Mouse (Mus musculus) cerebellum, adult 11-12 months (tissue): Measurements from ENCODE around the gene Olfr324.
A peak's percentile ranks its signal among the peaks of the same experiment; 100 is the strongest.

Experiments used
- DNase-seq: peaks from one replicate; pipeline ENCODE4 v3.0.0; 2022

Olfr324 gene

DNA sequence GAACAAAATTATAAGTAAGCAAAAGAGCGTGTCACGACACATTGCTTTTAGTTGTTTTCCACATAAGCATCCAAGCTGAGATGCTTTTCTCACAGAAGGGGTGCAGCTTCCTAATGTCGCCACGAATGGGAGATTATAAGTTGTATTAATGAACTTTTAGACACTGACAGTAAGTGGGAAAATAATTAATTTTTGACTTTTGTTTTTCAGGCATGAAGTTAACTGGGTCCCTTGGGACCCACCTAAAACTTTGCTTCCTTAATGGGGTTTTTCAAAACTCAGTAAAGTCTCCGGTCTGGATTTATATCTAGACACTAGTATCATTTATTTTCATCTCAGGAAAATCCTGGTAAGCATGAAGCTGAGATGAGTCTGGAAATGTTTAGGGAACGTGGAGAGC, at the start of gene Olfr324:
Gene Olfr324, plus strand, starts transcription at position 301 of the 400 bp plus-strand sequence.
- no peak for DNase-seq

DNA sequence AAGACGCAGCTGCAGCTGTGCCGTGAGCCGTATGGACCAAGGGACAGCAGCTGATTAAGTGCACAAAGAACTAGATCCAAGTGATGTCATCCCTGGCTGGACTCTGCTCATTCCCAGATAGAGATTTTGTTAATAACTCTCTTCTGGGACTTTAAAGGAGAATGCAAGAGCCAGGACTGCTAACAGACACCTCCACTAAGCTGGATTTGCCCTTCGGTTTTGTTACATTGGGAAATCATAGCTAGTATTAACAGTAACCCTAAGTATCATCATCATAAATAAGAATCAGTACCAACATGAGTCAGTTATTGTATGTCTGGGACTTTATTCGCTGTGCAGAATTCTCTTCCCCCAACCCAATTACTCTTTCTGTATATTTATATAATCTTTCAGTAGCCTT, 48.6 kb upstream of the Olfr324 start, which contains the start of gene Olfr329-ps:
Gene Olfr329-ps, minus strand, starts transcription at position 101 of the 400 bp plus-strand sequence.
- DNase-seq = no peak

DNA sequence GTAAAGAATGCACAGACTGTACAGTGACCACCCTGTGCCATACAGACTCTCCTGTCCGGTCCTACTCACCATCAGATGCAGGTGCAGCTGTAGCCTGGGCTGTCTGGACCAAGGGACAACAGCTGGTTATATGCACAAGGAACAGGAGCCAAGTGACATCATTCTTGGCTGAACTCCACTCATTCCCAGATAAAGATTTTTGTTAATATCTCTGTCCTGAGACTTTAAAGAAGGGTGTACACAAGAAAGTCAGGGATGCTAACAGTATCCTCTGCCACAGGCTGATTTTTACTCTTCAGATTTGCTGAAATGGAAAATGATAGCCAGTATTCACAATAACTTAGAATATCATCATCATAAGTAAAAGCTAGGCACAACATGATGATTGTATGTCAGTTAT, 39.4 kb upstream of the Olfr324 start, which contains the start of gene Olfr328:
Gene Olfr328, minus strand, starts transcription at position 101 of the 400 bp plus-strand sequence.
- no peak for DNase-seq

DNA sequence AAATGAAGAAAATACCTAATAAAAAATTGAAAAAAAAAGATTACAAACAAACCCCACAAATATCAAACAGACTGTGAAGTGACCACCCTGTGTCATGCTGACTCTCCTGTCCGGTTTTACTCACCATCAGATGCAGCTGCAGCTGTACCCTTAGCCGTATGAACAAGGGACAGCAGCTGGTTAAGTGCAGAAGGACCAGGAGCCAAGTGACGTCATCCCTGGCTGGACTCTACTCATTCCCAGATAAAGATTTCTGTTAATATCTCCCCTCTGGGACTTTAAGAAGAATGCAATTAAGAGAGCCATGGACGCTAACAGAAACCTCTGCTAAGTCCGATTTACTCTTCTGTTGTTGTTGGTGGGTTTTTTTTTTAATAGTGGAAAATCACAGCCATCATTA, 24.5 kb upstream of the Olfr324 start, which contains the start of gene Olfr224:
Gene Olfr224, minus strand, starts transcription at position 149 of the 400 bp plus-strand sequence.
- DNase-seq = no peak

DNA sequence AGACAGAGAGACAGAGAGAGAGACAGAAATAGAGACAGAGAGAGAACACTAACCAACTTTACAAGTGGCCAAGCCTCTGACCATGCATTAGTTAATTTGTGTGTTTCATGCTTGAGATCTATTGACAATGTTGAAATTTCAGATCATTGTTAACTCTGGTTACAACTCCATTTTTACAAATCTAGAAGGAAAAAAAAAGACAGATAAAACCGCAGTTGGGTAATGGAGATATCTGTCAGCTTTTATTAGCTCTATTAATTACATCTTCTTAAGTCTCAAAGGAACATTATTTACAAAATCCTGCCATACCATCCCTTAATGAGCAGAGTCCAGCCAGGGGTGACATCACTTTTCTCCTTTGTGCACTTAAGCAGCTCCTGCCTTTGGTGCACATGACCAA, 17.5 kb upstream of the Olfr324 start, which contains the start of gene Olfr325:
Gene Olfr325, plus strand, starts transcription at position 301 of the 400 bp plus-strand sequence.
- DNase-seq = no peak

DNA sequence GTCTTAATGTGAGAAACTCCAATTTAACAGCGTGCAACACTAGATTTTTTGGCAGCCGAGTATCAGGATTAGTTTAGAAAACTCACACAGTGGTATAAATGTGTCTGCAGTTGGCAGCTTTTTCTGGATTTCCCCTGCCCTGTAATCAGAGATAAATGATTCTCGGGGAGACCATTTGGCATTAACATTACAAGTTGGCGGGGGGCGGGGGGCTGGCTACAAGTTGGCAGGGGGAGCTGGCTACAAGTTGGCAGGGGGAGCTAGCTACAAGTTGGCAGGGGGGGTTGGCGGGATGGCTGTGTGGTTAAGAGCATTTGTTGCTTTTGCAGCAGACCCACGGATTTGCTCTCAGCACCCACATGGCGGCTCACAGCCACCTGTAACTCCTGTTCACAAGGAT, 16.3 kb upstream of the Olfr324 start:
- no peak for DNase-seq

DNA sequence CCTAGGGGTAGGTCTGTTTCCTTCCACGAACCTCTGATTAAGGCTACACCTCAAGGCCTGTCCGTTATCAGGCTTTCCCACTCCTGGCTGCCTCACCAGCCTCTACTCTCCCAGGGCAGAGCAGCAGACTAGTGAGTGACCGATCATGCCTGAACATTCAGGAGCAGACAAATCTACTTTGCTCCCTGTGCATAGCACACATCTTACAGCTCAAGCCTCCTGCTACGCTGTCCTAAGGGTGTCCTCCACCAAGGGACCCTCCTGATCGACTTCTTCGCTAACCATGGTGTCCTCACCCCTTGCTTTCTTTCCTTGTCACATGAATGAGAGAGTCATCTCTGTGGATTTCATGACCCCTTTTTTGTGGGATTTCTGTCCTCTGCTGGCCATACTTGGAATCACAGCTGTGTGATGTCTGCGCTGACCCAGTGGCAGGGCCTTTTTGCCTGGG, 7.0 kb upstream of the Olfr324 start:
- DNase-seq = no peak

DNA sequence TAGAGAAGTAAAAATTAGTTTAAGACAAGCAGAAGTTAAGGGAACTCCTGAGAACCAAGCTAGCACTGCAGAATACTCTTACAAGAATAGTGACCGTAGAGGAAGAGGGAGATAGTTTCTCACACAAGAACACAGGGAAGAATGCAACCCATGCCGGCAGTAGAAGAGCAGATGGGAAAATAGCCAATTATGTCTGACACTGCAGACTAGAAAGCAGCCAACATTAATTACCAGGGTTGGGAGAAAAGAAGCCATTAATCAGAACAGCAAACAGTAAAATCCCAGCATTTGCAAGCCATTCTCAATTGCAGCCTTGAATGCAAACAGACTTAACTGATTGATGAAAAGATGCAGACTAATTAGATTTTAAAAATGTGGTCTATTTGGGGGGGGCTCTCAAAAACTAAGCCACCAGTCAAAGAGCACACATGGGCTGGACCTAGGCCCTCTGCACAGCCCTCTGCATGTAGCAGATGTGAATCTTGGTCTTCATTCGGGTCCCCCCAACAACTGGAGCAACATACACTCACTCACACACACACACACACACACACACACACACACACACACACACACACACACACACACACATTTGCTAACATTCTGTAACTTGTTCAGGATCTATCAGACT, 6.2 kb upstream of the Olfr324 start:
- no peak for DNase-seq

DNA sequence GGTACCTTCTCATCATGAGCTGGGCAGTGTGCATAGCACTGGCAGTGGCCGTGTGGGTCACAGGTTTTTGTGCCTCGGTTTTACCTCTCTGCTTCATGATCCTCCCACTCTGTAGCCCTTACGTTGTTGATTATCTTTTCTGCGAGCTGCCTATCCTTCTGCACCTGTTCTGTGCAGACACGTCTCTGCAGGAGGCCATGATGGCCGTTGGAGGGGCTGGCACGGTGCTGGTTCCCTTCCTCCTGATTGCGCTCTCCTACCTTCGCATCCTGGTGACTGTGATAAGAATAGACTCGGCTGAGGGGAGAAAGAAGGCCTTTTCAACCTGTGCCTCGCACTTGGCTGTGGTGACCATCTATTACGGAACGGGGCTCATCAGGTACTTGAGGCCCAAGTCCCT, 2.9 kb downstream of the Olfr324 start:
- DNase-seq = no peak

DNA sequence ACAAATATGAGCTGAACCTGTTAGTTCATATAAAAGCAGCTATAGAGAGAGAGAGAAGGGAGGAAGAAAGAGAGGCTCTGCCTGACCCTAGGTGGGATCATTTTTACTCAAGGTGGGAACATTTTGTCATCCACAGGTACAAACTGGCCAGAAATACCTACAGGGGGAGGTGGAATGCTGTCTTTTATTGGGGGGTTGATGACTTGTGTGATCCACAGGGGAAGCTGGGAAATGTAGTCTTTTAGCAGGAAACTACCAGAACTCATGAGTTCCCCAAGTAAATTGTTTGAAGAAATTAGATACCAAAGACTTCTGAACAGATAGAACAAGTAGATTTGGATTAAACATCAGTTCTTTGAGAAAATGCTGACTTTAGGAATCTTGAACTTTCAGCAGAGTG, 7.1 kb downstream of the Olfr324 start:
- no peak for DNase-seq

DNA sequence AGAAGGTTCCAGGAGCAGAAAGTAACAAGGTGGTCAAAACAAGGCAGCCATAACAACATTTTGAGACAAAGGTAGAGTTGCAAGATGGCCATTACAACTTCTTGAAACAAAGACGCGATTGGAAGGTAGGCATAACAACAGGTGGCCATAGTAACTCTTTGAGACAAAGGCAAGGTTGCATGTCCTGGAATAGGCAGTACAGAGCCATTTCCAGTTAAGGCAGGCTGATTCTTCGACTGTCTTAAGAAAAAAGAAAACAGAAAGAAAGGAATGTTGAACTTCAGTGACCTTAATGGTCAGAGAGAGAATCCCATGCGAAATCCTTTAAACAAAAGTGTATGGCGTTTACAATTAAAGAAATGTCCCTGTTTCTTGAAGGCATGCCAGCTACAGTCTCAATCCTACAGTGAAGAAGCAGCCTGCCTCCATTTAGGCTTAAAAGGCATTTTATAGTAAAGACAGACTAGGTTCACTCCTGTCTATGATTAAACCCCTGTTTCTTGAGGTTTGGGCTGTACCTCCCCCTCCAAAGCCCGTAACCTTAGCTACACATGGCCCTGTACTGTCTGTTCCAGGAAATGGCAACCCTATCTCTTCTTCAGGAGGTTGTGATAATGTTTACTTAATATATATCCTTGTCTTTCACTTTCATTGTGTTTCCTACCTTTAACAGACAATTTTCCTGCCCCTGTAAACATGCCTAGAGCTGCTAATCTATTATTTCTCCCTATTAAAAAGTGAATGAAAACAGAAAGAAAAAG, 8.1 kb downstream of the Olfr324 start:
- DNase-seq = no peak

DNA sequence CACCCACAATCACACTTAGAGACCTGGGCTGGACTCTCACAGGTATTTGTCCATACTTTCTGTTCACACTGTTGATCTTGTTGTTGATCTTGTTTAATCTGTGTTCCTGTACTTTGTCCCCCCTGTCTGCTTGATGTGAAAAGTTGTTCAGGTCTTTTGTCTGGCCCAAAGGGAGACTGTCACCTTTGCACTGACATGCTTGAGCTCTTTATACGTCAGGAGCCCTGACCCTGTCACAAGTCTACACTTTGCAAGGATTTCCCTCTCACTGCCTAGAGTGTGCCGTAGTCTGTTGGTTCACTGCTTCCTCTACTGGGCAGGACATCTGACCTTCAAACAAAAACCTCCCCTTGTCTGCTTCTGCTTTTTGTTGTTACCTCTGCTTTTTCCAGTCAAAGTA, 9.8 kb downstream of the Olfr324 start:
- no peak for DNase-seq

DNA sequence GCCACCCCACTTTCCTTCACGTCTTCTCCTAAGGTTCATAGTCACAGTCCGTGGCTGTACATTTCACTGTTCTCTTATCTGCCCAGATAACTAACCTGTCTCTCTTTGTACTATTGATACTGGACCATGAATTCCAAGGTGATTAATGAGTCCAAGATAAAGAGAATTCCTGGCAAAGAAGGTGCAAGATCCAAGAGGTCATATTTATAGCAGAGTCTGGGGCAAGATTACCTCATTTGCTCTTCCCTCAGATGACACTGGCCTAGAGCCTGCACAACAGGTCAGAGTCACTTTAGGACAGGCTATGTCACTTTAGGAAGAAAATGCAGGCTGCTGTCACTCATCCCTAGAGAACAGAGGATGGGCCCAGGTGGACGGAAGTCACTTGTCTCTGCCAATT, 10.3 kb downstream of the Olfr324 start:
- DNase-seq = no peak

DNA sequence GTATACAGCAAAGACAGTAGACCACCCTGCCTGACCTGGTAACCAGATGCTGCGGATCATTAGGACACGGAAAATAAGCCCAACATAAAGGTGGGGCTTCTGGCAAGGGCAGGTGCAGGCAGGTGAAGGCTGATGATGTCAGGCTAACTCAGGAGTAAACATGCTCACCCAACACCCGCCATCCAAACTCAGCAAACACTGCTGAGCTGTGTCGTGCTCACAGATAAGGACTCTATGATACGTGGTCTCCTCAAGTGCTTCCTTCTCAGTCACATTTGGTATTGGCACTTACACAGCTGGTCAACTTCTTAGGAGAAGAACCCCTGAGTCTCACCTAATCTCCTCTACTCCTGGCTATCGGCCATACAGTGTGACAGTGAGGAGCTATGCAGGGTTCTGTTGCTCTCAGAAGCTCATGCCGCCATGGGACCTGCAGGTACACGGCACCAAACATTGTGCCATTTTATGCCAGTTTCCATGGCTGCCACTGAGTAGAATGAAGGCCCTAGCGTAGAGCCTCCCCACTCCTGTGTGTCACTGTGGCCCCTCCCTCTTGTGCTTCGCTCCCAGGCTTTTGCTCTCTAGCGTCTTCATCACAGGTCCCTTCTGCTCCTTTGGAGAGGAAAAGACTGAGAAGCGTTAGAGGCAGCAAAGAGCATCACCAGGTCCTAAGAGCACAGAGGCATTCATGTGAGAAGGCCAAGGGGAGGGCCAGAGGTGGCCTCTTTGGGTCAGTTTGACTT, 11.4 kb downstream of the Olfr324 start:
- no peak for DNase-seq

DNA sequence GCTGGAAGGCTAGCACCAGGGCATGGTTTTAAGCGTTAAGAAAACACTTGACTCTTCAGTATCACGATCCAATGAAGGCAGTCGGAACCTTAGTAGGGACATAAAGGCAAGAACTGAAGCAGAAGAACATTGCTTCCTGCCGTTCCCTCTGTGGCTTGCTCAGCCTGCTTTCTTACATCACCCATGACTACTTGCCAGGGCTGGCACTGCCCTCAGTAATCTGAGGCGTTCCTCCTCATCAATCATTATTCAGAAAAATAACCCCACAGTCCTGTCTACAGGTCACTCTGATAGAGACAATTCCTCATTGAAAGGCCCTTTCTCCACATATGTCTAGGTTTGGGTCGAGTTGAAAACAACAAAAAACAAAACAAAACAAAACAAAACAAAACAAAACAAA, 12.1 kb downstream of the Olfr324 start:
- DNase-seq = no peak

DNA sequence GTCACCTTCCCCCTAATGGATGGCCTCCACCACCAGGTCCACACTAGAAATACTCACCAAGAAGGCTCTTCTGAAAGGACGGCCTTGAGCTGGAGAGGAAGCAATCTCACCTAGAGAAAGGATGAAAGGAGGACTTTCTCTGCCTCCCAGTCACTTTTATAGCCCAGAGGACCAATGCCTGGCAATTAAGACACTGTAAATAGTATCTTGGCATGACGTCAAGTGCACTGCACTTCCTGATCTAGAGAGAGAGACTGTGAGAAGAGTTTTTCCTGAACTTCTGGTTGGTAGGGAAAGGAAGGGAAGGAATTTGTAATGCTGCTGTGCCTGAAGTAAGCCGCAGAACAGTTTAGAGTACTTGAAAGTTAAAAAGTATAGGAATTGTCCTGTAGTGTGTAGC, 18.4 kb downstream of the Olfr324 start:
- no peak for DNase-seq

DNA sequence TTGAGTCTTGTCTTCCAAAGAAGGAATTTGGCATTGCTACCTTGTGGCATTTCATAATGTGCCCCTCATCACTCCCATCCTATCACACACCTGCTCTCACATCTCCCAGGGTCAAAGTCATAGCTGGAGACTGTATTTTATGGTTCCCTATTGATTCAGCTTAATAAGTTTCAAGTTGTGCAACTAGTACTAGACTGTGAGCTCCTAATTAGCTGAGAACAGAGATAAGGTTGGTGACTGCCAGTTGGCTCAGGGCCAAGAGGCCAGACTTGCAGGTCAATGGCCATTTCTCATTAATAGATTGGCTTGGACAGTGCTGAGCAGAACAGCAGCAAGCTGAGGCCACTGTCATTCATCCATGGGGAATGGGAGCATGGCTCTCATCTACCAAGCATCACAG, 19.6 kb downstream of the Olfr324 start:
- DNase-seq = peak; percentile 2

DNA sequence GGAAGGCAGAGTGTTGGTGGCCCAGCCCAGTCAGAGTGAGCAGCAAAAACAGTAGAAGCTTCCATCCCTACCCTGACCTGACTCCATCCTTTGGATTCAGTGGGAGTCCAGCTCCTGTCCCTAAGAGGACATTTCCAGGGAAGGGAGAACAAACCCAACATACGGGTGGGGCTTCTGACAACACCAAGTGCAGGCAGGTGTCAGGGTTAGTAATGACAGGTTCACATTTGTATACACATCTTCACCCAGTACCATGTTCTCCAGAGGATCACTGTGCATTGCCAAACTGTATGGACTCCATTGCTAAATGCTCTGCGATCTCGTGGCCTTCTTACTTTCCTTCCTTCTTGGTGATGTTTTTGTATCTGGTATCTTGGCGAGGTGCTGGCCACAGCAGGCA, 21.1 kb downstream of the Olfr324 start, which contains the start of gene 2210407C18Rik:
Gene 2210407C18Rik, minus strand, starts transcription at position 101 of the 400 bp plus-strand sequence.
- no peak for DNase-seq

DNA sequence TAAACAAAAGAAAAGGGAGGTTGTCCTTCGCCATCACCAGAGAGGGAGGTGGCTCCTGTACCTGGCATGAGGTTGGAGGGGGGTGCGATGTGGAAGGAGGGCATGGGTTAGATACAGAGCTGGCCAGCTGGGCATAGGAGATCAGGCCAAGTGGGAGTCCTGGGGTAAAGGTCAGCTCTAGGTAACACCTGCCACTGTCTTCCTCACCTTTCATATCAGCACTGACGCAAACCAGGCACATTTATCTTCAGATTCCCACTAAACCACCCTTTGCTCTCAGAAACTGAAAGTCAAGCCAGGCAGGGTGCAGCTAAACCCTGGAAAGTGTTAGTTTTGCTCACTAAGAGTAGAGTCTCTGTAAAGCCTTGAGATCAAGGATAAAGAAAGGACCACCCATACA, 23.5 kb downstream of the Olfr324 start:
- no peak for DNase-seq

DNA sequence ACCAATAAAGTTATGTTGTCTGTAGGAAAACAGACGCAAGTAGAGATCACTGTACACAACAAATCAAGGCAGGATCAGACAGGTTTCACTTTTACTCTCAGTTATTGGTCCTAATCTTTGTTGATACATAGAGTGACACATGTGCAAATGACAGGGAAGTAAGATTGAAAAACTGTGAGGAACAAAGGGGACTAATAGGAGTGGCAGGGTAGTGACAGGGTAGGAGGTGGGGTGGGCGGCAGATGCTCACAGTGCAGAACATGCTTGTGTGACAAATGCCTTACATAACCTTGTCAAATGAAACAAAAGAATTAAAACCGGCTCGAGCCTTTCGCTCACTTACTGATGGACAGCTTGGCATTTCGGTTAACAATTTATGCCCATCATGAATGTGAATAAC, 23.9 kb downstream of the Olfr324 start:
- DNase-seq = no peak

DNA sequence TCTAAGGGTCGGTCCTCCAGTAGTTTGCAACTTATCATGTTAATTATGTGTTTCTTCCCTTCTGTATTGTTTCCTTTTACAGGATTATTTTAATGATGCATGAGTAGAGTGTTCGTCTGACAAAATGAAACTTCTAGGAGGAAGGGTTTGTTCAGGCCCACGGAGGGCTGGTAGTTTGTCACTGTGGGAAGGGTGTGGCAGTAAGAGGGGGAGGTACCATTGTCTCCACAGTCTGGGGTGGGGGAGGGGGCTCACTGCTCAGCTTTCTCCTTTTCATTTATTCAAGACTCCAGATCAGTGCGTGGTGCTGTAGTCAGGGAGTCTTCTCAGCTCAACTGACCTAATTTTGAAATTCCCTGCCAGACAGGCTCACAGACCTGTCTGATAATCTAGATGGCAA, 31.2 kb downstream of the Olfr324 start:
- DNase-seq = no peak

DNA sequence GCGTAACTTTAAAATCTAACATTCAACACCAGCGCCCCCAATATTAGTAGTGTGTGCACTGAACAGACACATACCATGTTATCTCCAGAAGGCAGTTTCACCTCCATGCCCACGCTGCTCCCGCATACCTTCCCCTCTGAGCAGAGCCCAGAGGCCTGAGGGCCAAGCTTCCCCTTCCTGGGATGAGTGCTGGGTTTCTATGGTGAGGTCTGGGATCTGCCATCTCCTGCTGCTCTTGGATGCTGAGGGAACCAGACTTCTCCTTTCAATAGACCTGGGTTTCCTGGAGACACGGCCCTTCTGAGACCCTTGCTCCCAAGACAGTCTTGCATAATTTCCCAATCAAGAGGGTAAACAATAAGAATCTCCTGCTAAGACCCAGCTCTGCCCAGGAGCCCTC, 35.5 kb downstream of the Olfr324 start, which contains the start of gene Olfr323:
Gene Olfr323, minus strand, starts transcription at position 101 of the 400 bp plus-strand sequence.
- no peak for DNase-seq

DNA sequence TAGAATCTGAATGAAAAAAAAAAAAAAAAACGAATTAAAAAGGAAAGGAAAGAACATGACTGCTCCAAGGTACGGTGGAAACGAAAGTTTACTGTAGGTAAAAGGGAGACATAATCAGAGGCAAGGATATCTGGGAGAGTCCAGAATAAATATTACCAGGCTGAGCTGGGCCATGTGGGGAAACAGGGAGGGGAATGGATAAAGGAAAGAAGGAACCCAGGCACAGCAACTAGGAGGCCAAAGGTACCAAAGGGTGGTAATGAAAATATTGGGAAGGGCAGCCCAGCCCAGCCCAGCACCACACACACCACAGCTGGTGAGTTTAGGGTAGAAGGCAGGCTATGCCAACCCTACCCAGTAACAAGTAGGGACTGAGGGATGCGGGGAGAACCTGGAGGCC, 40.0 kb downstream of the Olfr324 start:
- no peak for DNase-seq
